Mouse (Mus musculus): ENCODE measurements around the gene Slc41a1. TPM values are rescaled to one million over a fixed set of nuclear protein-coding genes. Genes with fewer than 3 reads are reported as not detected.
A peak's percentile ranks its signal among the peaks of the same experiment; 100 is the strongest.

Gene Slc41a1
- 35.8 and 40.6 TPM in 2 replicates for polyA plus RNA-seq (2012; rRNA removed)

- no peak for TF ChIP-seq POLR2A (IDR thresholded peaks at IDR 0.05; ENCODE audit: extremely low read depth, insufficient read depth, low read length)
- TF ChIP-seq CTCF (IDR thresholded peaks at IDR 0.05; ENCODE audit: extremely low read depth, insufficient read depth, low read length) = no peak
- peak within 1 kb of the TSS; percentile 80 for H3K4me3 ChIP-seq (ENCODE audit: insufficient read depth, low read length)
- H3K27ac ChIP-seq (ENCODE audit: insufficient read depth, low read length) = peak within 1 kb of the TSS; percentile 75
- peaks cover 4% of the 10 kb centered on the region; the same call in 1 of the 2 replicates for H3K4me1 ChIP-seq (ENCODE audit: control insufficient read depth, insufficient read depth, low read length)
Observed at GRCm38 (mm10) chr1:131827207-131827786, at the start of gene Slc41a1. TSS of gene Slc41a1 (plus strand) at chr1:131827493.

GRCm38 (mm10) chr1:131794591-131794990, 32.7 kb upstream of the Slc41a1 start:
- Histone ChIP-seq H3K27ac (ENCODE audit: insufficient read depth, low read length) (no peak overlapping the region), H3K4me3 (ENCODE audit: insufficient read depth, low read length) (no peak overlapping the region), H3K4me1 (ENCODE audit: control insufficient read depth, insufficient read depth, low read length) (no peaks in the 10 kb centered on the region)
- no peak for TF ChIP-seq POLR2A (IDR thresholded peaks at IDR 0.05; ENCODE audit: extremely low read depth, insufficient read depth, low read length)
- TF ChIP-seq CTCF (IDR thresholded peaks at IDR 0.05; ENCODE audit: extremely low read depth, insufficient read depth, low read length) = no peak

DNA sequence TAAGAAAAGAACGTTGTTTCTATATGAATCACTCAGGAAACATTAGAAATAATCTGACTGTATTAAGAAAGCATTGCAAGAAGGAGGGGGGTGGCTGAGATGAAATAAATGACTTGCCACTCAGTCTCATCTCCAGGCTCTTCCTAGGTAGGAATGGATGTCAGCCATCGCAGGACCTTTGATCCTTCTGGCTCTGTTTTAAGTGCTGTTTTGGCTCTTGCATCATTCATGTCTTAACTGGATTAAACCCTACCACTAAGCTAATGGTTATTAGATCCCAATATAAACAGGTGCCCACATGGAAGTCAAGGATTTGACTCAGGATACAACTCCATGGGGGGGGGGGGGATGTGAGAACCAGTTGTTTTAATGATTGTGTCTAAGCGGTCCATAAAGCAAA, 32.1 kb upstream of the Slc41a1 start:
- TF ChIP-seq CTCF (IDR thresholded peaks at IDR 0.05; ENCODE audit: extremely low read depth, insufficient read depth, low read length) (no peak), POLR2A (IDR thresholded peaks at IDR 0.05; ENCODE audit: extremely low read depth, insufficient read depth, low read length) (no peak)
- H3K4me1 ChIP-seq (ENCODE audit: control insufficient read depth, insufficient read depth, low read length) = no peaks in the 10 kb centered on the region
- no peak overlapping the region for H3K4me3 ChIP-seq (ENCODE audit: insufficient read depth, low read length)
- H3K27ac ChIP-seq (ENCODE audit: insufficient read depth, low read length) = no peak overlapping the region

DNA sequence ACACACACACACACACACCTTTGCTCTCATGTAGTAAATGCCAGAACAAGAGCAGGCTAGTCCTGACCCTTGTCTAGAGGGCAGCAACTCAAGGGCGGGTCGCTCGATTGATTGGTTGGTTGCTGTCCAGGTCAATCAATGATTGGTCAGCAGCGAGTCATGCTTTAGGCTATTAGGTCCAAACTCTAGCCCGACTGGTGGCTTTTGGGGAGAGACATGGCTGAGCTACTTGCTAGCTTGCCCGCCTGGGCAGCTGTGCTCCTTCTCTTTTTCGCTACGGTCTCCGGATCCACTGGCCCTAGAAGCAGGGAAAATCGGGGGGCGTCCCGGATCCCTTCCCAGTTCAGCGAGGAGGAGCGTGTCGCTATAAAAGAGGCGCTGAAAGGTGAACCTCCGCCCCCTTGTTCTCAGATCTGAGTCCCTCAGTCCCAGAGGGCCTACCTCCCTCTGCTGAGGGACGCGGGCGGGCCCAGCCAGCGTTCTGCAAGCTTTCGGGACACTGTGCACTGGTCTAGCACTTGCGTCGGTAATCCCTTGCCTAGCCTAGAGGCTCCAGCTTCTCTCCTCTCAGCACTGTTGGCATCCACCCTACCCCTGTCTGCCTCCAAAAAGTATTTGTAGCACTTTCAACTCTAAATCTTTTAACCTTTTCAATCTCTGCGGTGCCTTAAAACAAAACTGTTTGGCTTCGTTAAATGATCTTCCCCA, 29.9 kb upstream of the Slc41a1 start, which contains the start of gene Pm20d1:
TSS of gene Pm20d1 (plus strand) at position 180 of the 708 bp plus-strand sequence.
- no peak for TF ChIP-seq CTCF (IDR thresholded peaks at IDR 0.05; ENCODE audit: extremely low read depth, insufficient read depth, low read length)
- TF ChIP-seq POLR2A (IDR thresholded peaks at IDR 0.05; ENCODE audit: extremely low read depth, insufficient read depth, low read length) = no peak
- Histone ChIP-seq H3K4me3 (ENCODE audit: insufficient read depth, low read length) (no peak within 1 kb of the TSS), H3K4me1 (ENCODE audit: control insufficient read depth, insufficient read depth, low read length) (no peaks in the 10 kb centered on the region), H3K27ac (ENCODE audit: insufficient read depth, low read length) (no peak within 1 kb of the TSS)

GRCm38 (mm10) chr1:131800001-131800400, 27.3 kb upstream of the Slc41a1 start:
- H3K27ac ChIP-seq (ENCODE audit: insufficient read depth, low read length) = no peak overlapping the region
- no peaks in the 10 kb centered on the region for H3K4me1 ChIP-seq (ENCODE audit: control insufficient read depth, insufficient read depth, low read length)
- H3K4me3 ChIP-seq (ENCODE audit: insufficient read depth, low read length) = no peak overlapping the region
- no peak for TF ChIP-seq POLR2A (IDR thresholded peaks at IDR 0.05; ENCODE audit: extremely low read depth, insufficient read depth, low read length)
- no peak for TF ChIP-seq CTCF (IDR thresholded peaks at IDR 0.05; ENCODE audit: extremely low read depth, insufficient read depth, low read length)

DNA sequence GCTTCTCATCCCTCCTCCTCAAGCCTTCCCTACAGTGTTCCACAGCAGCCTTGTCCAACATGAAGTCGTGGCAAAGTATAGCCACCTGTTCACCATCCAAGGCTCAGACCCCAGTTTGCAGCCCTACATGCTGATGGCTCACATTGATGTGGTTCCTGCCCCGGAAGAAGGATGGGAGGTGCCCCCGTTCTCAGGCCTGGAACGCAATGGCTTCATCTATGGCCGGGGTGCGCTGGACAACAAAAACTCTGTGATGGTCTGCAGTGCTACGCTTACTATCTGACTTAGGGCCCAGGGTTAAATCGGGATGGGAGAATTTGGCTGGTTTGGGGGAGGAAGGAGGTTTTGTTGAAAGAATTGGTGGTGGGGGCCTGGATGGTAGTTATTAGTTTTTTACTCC, 26.2 kb upstream of the Slc41a1 start:
- Histone ChIP-seq H3K4me1 (ENCODE audit: control insufficient read depth, insufficient read depth, low read length) (no peaks in the 10 kb centered on the region), H3K27ac (ENCODE audit: insufficient read depth, low read length) (no peak overlapping the region), H3K4me3 (ENCODE audit: insufficient read depth, low read length) (no peak overlapping the region)
- TF ChIP-seq CTCF (IDR thresholded peaks at IDR 0.05; ENCODE audit: extremely low read depth, insufficient read depth, low read length) (no peak), POLR2A (IDR thresholded peaks at IDR 0.05; ENCODE audit: extremely low read depth, insufficient read depth, low read length) (no peak)

DNA sequence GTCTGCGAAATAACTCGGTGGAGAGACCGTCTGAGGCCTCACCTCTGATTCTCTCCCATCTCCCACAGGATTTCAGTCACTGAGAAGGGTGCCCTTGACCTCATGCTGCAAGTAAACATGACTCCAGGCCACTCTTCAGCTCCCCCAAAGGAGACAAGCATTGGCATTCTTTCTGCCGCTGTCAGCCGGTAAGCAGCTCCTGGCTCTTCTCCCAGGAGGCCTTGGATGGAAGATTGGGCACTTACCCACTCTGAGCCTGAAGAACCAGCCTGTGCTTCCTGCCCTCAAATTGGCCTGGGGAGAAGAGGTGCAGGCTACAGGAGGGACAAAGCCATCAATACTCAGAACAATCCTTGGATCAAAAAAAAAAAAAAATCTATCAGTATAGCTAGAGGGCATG, 24.6 kb upstream of the Slc41a1 start:
- Histone ChIP-seq H3K4me3 (ENCODE audit: insufficient read depth, low read length) (no peak overlapping the region), H3K27ac (ENCODE audit: insufficient read depth, low read length) (no peak overlapping the region)
- TF ChIP-seq CTCF (IDR thresholded peaks at IDR 0.05; ENCODE audit: extremely low read depth, insufficient read depth, low read length) (no peak), POLR2A (IDR thresholded peaks at IDR 0.05; ENCODE audit: extremely low read depth, insufficient read depth, low read length) (no peak)

GRCm38 (mm10) chr1:131804166-131804565, 23.1 kb upstream of the Slc41a1 start:
- TF ChIP-seq POLR2A (IDR thresholded peaks at IDR 0.05; ENCODE audit: extremely low read depth, insufficient read depth, low read length) (no peak), CTCF (IDR thresholded peaks at IDR 0.05; ENCODE audit: extremely low read depth, insufficient read depth, low read length) (no peak)
- no peaks in the 10 kb centered on the region for H3K4me1 ChIP-seq (ENCODE audit: control insufficient read depth, insufficient read depth, low read length)
- no peak overlapping the region for H3K27ac ChIP-seq (ENCODE audit: insufficient read depth, low read length)
- no peak overlapping the region for H3K4me3 ChIP-seq (ENCODE audit: insufficient read depth, low read length)

More for the DNA sequence above, 24.6 kb upstream of the Slc41a1 start:
- no peaks in the 10 kb centered on the region for H3K4me1 ChIP-seq (ENCODE audit: control insufficient read depth, insufficient read depth, low read length)

- no peak overlapping the region for H3K4me3 ChIP-seq (ENCODE audit: insufficient read depth, low read length)
- no peak for TF ChIP-seq POLR2A (IDR thresholded peaks at IDR 0.05; ENCODE audit: extremely low read depth, insufficient read depth, low read length)
- no peaks in the 10 kb centered on the region for H3K4me1 ChIP-seq (ENCODE audit: control insufficient read depth, insufficient read depth, low read length)
- H3K27ac ChIP-seq (ENCODE audit: insufficient read depth, low read length) = no peak overlapping the region
Observed at GRCm38 (mm10) chr1:131808986-131809385, 18.3 kb upstream of the Slc41a1 start.

GRCm38 (mm10) chr1:131809651-131810050, 17.6 kb upstream of the Slc41a1 start:
- TF ChIP-seq POLR2A (IDR thresholded peaks at IDR 0.05; ENCODE audit: extremely low read depth, insufficient read depth, low read length) (no peak), CTCF (IDR thresholded peaks at IDR 0.05; ENCODE audit: extremely low read depth, insufficient read depth, low read length) (no peak)
- no peak overlapping the region for H3K27ac ChIP-seq (ENCODE audit: insufficient read depth, low read length)
- no peaks in the 10 kb centered on the region for H3K4me1 ChIP-seq (ENCODE audit: control insufficient read depth, insufficient read depth, low read length)
- H3K4me3 ChIP-seq (ENCODE audit: insufficient read depth, low read length) = no peak overlapping the region

Measured in cortical plate, adult 2 months (tissue).